ENCODE assay signal across 1 mouse cellular context in the genomic region with DNA sequence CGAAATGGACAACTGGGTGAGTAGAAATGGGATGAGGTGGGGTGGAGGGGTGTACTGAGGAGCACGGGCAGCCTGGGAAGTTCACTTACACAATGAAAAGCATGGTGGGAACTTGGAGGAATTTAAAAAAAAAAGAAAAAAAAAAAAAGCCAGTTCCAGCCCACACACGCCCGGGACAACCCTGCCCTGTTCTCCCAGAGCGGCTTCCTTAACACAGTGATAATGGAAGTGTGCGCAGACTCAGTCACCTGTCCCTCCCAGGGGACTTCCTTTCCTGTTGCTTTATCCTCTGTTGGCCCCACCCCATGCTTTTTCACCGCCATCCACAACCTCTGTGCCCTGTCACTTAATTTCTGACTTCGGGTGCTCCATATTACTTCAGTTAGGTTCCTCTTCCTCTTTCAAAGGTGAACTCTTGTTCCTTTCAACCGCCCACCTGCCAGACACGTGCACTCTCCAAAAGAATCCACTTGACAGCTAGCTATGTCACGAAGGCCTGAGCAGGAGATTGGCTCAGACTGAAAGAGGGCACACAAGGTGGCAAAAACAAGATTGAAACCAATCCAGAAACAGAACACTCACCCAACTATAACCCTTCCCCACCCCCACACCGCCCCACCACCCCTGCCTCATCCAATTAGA.
TF ChIP-seq lines count a peak whose summit lies in the region.

No protein-coding gene starts in this region.

TF ChIP-seq in CH12.LX, 34 proteins besides CTCF, POLR2A, EP300 and RAD21:
- no peak for TF ChIP-seq MAZ (IDR thresholded peaks at IDR 0.05; ENCODE audit: low read depth, low read length)
- peak; percentile 38; the same call in 1 of the 2 replicates for TF ChIP-seq MAX (IDR thresholded peaks at IDR 0.05; ENCODE audit: low read length)
- TF ChIP-seq BHLHE40 (IDR thresholded peaks at IDR 0.05; ENCODE audit: low read depth, low read length): peak; percentile 43; the same call in 1 of the 2 replicates
